Mouse (Mus musculus): ENCODE measurements at regions not wholly inside any gene's neighbourhood (a gene's known extent, or its start where the extent isn't known, plus 50 kb on each side); places are given as distances from the start of the nearest gene placed in this dataset.

DNA sequence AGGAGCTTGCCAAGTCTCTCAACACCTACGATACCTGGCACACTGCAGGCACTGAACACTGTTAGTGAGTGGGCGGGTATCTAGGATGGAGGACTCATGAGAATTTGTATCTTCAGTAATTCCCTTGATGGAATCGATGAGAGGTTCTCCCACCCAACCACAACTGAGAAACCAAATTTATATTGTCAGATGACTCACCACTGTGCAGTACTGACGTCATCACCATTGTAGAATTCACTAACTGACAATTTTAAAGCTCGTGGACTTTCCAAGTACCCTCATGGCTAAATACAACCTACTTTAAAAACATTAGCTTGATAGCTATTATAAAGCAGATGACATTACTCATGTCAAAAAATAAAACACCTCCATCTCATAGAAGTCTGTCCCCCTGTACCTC, 128.4 kb upstream of the Mtap start:
- DNase-seq: no peak
- no peak overlapping the region for H3K27ac ChIP-seq (ENCODE audit: insufficient read depth, low read depth, low read length)
- WGBS: 80% methylated on average over 5 of the region's 5 CpGs
- H3K4me3 ChIP-seq (ENCODE audit: insufficient read depth, low read depth, low read length): no peak overlapping the region
- H3K4me1 ChIP-seq (ENCODE audit: control insufficient read depth, insufficient read depth, low read length): no peaks in the 10 kb centered on the region
- no peaks in the 10 kb centered on the region for H3K36me3 ChIP-seq (ENCODE audit: control insufficient read depth, insufficient read depth, low read length)
- no peak for TF ChIP-seq CTCF (conservative IDR thresholded peaks at IDR 0.05; ENCODE audit: insufficient read depth, insufficient read length, low read depth, low read length)
- TF ChIP-seq POLR2A (IDR thresholded peaks at IDR 0.05; ENCODE audit: low read depth, low read length): no peak
- no peaks in the 10 kb centered on the region for H3K27me3 ChIP-seq (replicated peaks; ENCODE audit: control insufficient read depth, insufficient read depth, low read length)

DNA sequence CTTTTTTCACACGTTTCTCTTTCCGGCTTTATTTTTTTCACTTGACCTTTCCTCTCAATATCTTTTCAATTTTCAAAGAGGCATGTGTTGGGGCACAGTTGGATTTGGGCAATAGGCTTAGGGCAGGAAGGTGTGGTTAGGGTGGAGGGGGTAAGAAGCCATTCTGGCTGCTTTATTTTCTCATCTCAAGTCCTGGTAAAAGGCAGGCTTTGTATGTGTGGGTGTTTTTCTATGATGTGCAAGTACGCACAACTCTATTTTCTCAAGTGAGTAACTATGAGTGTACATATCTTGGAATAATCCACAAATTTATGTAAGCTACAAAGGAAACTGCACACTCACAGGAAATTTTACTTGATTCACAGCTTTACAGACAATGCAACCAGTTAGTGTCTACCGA, 121.5 kb upstream of the Ifne start:
- Histone ChIP-seq H3K36me3 (ENCODE audit: control insufficient read depth, insufficient read depth, low read length) (no peaks in the 10 kb centered on the region), H3K4me1 (ENCODE audit: control insufficient read depth, insufficient read depth, low read length) (no peaks in the 10 kb centered on the region), H3K27ac (ENCODE audit: insufficient read depth, low read depth, low read length) (no peak overlapping the region), H3K27me3 (replicated peaks; ENCODE audit: control insufficient read depth, insufficient read depth, low read length) (no peaks in the 10 kb centered on the region), H3K4me3 (ENCODE audit: insufficient read depth, low read depth, low read length) (no peak overlapping the region)
- WGBS: 82% methylated on average over 4 of the region's 4 CpGs
- TF ChIP-seq POLR2A (IDR thresholded peaks at IDR 0.05; ENCODE audit: low read depth, low read length): no peak
- no peak for TF ChIP-seq CTCF (conservative IDR thresholded peaks at IDR 0.05; ENCODE audit: insufficient read depth, insufficient read length, low read depth, low read length)
- no peak for DNase-seq

DNA sequence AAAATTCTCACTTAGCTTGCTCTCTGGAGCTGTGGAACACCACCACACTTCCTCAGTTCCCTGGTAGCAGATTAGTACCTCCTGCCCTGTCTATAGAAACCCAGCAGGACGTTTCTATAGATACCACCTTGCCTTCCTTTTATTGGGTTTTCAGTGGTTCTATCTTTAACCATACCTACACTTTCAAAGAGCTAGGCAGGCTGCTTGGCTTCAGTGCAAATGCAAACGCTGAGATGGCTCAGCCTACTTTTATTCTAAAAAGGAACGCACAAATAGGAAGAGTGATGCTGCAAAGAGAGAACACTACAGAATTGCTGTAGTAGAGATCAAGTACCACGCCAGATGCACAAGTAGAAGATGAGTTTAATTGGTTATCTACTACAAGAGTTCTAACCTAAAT, 120.9 kb upstream of the Ifne start:
- WGBS: 82% methylated on average over 4 of the region's 4 CpGs
- Histone ChIP-seq H3K27me3 (replicated peaks; ENCODE audit: control insufficient read depth, insufficient read depth, low read length) (no peaks in the 10 kb centered on the region), H3K4me3 (ENCODE audit: insufficient read depth, low read depth, low read length) (no peak overlapping the region), H3K36me3 (ENCODE audit: control insufficient read depth, insufficient read depth, low read length) (no peaks in the 10 kb centered on the region), H3K27ac (ENCODE audit: insufficient read depth, low read depth, low read length) (no peak overlapping the region), H3K4me1 (ENCODE audit: control insufficient read depth, insufficient read depth, low read length) (no peaks in the 10 kb centered on the region)
- no peak for DNase-seq
- TF ChIP-seq POLR2A (IDR thresholded peaks at IDR 0.05; ENCODE audit: low read depth, low read length) (no peak), CTCF (conservative IDR thresholded peaks at IDR 0.05; ENCODE audit: insufficient read depth, insufficient read length, low read depth, low read length) (no peak)

DNA sequence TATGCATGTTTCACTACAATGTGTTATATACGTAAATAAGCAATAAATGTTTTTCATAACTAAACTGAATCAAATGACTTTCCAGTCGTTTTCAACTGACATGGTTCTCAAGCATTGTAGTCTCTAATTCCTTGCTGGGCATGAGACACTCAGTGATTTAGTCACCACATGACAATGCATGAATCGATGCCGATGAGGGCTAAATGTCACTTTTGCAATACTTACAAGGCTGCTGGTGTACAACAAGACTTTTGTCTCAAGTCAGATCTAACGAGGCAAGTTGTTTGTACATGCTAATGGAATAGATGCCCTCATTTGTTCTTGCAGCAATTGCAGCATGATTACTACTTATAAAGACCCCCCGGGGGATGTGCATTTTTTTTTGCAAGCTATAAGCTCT, 120.2 kb upstream of the Ifne start:
- no peak overlapping the region for H3K4me3 ChIP-seq (ENCODE audit: insufficient read depth, low read depth, low read length)
- no peak for DNase-seq
- no peak overlapping the region for H3K27ac ChIP-seq (ENCODE audit: insufficient read depth, low read depth, low read length)
- no peaks in the 10 kb centered on the region for H3K36me3 ChIP-seq (ENCODE audit: control insufficient read depth, insufficient read depth, low read length)
- 85% methylated on average over 6 of the region's 6 CpGs for WGBS
- H3K4me1 ChIP-seq (ENCODE audit: control insufficient read depth, insufficient read depth, low read length): no peaks in the 10 kb centered on the region
- TF ChIP-seq CTCF (conservative IDR thresholded peaks at IDR 0.05; ENCODE audit: insufficient read depth, insufficient read length, low read depth, low read length) (no peak), POLR2A (IDR thresholded peaks at IDR 0.05; ENCODE audit: low read depth, low read length) (no peak)
- H3K27me3 ChIP-seq (replicated peaks; ENCODE audit: control insufficient read depth, insufficient read depth, low read length): no peaks in the 10 kb centered on the region

DNA sequence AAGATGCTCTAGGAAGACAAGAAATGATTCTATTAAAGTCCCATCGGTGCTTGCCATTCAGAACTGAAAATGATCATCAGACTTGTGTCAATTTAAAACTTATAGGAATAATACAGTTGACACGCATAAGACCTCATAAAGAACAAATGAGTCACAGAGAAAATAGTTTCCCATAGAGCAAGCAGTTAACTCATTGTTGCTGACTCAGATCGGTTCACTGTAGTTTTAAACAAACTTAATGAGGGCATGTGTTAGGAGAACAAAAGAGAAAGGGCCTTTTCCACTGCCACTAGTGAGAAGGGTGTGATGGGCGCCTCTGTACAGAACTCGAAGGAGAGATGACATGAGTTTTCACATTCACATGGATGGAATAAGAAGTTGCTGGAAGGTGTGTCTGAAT, 118.3 kb upstream of the Ifne start:
- H3K36me3 ChIP-seq (ENCODE audit: control insufficient read depth, insufficient read depth, low read length): no peaks in the 10 kb centered on the region
- 81% methylated on average over 5 of the region's 5 CpGs for WGBS
- no peaks in the 10 kb centered on the region for H3K27me3 ChIP-seq (replicated peaks; ENCODE audit: control insufficient read depth, insufficient read depth, low read length)
- H3K4me3 ChIP-seq (ENCODE audit: insufficient read depth, low read depth, low read length): no peak overlapping the region
- no peaks in the 10 kb centered on the region for H3K4me1 ChIP-seq (ENCODE audit: control insufficient read depth, insufficient read depth, low read length)
- no peak for DNase-seq
- TF ChIP-seq POLR2A (IDR thresholded peaks at IDR 0.05; ENCODE audit: low read depth, low read length): no peak
- no peak for TF ChIP-seq CTCF (conservative IDR thresholded peaks at IDR 0.05; ENCODE audit: insufficient read depth, insufficient read length, low read depth, low read length)
- H3K27ac ChIP-seq (ENCODE audit: insufficient read depth, low read depth, low read length): no peak overlapping the region

DNA sequence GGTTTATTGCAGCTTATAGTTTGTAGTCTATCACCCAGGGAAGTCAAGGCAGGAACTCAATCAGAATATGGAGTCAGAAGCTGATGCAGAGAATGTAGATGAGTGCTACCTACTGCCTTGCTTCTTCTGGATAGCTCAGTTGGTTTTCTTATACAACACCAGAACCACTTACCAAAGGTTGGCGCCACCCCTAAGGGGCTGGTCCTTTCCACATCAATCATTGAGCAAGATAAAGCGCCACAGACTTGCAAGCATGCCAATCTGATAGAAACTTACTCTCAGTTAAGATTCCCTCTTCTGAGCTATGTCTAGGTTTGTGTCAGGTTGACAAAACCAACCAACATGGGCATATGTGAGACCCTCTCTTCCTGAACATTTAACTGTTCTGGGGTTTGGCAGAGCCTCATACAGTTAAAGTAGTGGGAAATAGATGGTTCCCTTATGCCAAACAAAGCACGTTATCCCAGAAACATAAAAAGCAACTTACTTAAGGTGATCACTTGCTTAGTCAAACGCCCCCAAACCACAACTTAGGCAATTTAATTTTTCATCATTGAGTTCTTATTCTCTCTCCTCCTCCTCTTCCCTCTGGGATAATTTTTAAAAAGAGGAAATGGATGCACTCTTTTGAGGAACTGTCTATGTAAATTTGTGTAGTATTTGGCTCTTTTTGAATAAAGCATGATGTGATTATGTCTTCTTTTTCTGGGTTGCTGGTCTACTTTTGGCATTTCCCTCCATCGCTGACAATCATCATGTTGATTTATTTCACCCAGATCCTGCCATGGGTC, 115.3 kb upstream of the Ifne start:
- 83% methylated on average over 5 of the region's 5 CpGs for WGBS
- Histone ChIP-seq H3K27me3 (replicated peaks; ENCODE audit: control insufficient read depth, insufficient read depth, low read length) (no peaks in the 10 kb centered on the region), H3K27ac (ENCODE audit: insufficient read depth, low read depth, low read length) (no peak overlapping the region), H3K4me3 (ENCODE audit: insufficient read depth, low read depth, low read length) (no peak overlapping the region), H3K4me1 (ENCODE audit: control insufficient read depth, insufficient read depth, low read length) (no peaks in the 10 kb centered on the region), H3K36me3 (ENCODE audit: control insufficient read depth, insufficient read depth, low read length) (no peaks in the 10 kb centered on the region)
- no peak for DNase-seq
- TF ChIP-seq CTCF (conservative IDR thresholded peaks at IDR 0.05; ENCODE audit: insufficient read depth, insufficient read length, low read depth, low read length) (no peak), POLR2A (IDR thresholded peaks at IDR 0.05; ENCODE audit: low read depth, low read length) (no peak)

GRCm38 (mm10) chr4:88994486-88994885, 114.5 kb upstream of the Ifne start:
- TF ChIP-seq POLR2A (IDR thresholded peaks at IDR 0.05; ENCODE audit: low read depth, low read length) (no peak), CTCF (conservative IDR thresholded peaks at IDR 0.05; ENCODE audit: insufficient read depth, insufficient read length, low read depth, low read length) (no peak)

More at GRCm38 (mm10) chr4:88994486-88994885, 114.5 kb upstream of the Ifne start:
- no peaks in the 10 kb centered on the region for H3K4me1 ChIP-seq (ENCODE audit: control insufficient read depth, insufficient read depth, low read length)
- H3K27me3 ChIP-seq (replicated peaks; ENCODE audit: control insufficient read depth, insufficient read depth, low read length): no peaks in the 10 kb centered on the region
- no peaks in the 10 kb centered on the region for H3K36me3 ChIP-seq (ENCODE audit: control insufficient read depth, insufficient read depth, low read length)
- WGBS: 62% methylated on average over 4 of the region's 4 CpGs
- no peak for DNase-seq
- H3K27ac ChIP-seq (ENCODE audit: insufficient read depth, low read depth, low read length): no peak overlapping the region
- no peak overlapping the region for H3K4me3 ChIP-seq (ENCODE audit: insufficient read depth, low read depth, low read length)

Data from kidney, adult 2 months (tissue).